Mouse (Mus musculus) midbrain, embryonic 11.5 days (tissue): Measurements from ENCODE around the gene Cenpi. TPM values are rescaled to one million over a fixed set of nuclear protein-coding genes. Genes with fewer than 3 reads are reported as not detected.

ENCODE experiments used
- ATAC-seq: fragments of 200-750 bp; cut with Nextera tagmentation; 2 replicates; pipeline ENCODE4 v1.8.0; 2017; ENCODE audit warnings: moderate TSS enrichment, moderate library complexity; ENCODE audit not compliant: low FRiP score
- DNase-seq: peaks from one replicate; pipeline ENCODE4 v3.0.0; 2015; ENCODE audit warnings: low spot score; ENCODE audit errors: missing footprints
- H3K27ac ChIP-seq: fragments of 300-500 bp; sonication (generic); 2 replicates; pipeline ENCODE4 v1.5.1; 2014; ENCODE audit warnings: low read depth, low read length
- H3K27me3 ChIP-seq: fragments of 300-500 bp; sonication (generic); 2 replicates; pipeline ENCODE4 v1.6.1; 2014; ENCODE audit warnings: mild to moderate bottlenecking, low read length, moderate library complexity, mixed read lengths; ENCODE audit not compliant: control insufficient read depth, insufficient read depth
- H3K36me3 ChIP-seq: fragments of 300-500 bp; sonication (generic); 2 replicates; pipeline ENCODE4 v1.6.1; 2014; ENCODE audit warnings: mild to moderate bottlenecking, low read length, moderate library complexity, mixed read lengths; ENCODE audit not compliant: control insufficient read depth, insufficient read depth
- H3K4me1 ChIP-seq: fragments of 300-500 bp; sonication (generic); 2 replicates; pipeline ENCODE4 v1.6.1; 2014; ENCODE audit warnings: low read length; ENCODE audit not compliant: control insufficient read depth, insufficient read depth
- H3K4me2 ChIP-seq: fragments of 300-500 bp; sonication (generic); 2 replicates; pipeline ENCODE4 v1.6.1; 2014; ENCODE audit warnings: mild to moderate bottlenecking, moderate library complexity
- H3K4me3 ChIP-seq: fragments of 300-500 bp; sonication (generic); 2 replicates; pipeline ENCODE4 v1.5.1; 2014; ENCODE audit warnings: low read depth, low read length
- H3K9ac ChIP-seq: fragments of 300-500 bp; sonication (generic); 2 replicates; pipeline ENCODE4 v1.6.1; 2014; ENCODE audit warnings: low read length
- H3K9me3 ChIP-seq: fragments of 300-500 bp; sonication (generic); 2 replicates; pipeline ENCODE4 v1.6.1; 2016; ENCODE audit warnings: low read length; ENCODE audit not compliant: control insufficient read depth
- WGBS: fragments of 180-500 bp; shearing (Covaris S2); extraction: QIAGEN DNeasy Blood & Tissue Kit; methylation state at CpG from one replicate; pipeline ENCODE4 v1.1.7; 2014; 5-methylcytosine and 5-hydroxymethylcytosine counted together
- polyA plus RNA-seq: library from polyadenylated mRNA; unstranded; fragments of >200 nt; fragmentation: Nextera tagmentation; extraction: Ambion mirVana; gene quantifications from 2 replicates; pipeline ENCODE4 v1.2.1, GENCODE M21; 2014

The Cenpi gene
- polyA plus RNA-seq, 1 experiment from 2014 or later: 27.7 TPM

GRCm38 (mm10) chrX:134398972-134399371 is 91.1 kb downstream of the Cenpi start:
- ATAC-seq: no peak
- 68% methylated on average over 2 of the region's 2 CpGs for WGBS

GRCm38 (mm10) chrX:134403863-134404583 is 96.1 kb downstream of the Cenpi start, which contains the start of gene Drp2:
Gene Drp2 (plus strand): TSS chrX:134404551.
- DNase-seq (peak; percentile 92), ATAC-seq (peak; percentile 82)
- Histone ChIP-seq H3K4me1 (no peaks in the 10 kb centered on the region), H3K9me3 (no peaks in the 10 kb centered on the region), H3K4me2 (peak within 1 kb of the TSS; percentile 50), H3K27me3 (peaks cover 2% of the 10 kb centered on the region), H3K9ac (peak within 1 kb of the TSS; percentile 57), H3K36me3 (no peaks in the 10 kb centered on the region), H3K27ac (peak within 1 kb of the TSS; percentile 53), H3K4me3 (peak within 1 kb of the TSS; percentile 29)
- 21% methylated on average over 15 of the region's 15 CpGs for WGBS

More at GRCm38 (mm10) chrX:134398972-134399371, 91.1 kb downstream of the Cenpi start:
- H3K4me2 ChIP-seq: no peak overlapping the region
- H3K27ac ChIP-seq: no peak overlapping the region
- H3K4me1 ChIP-seq: no peaks in the 10 kb centered on the region
- no peak overlapping the region for H3K4me3 ChIP-seq
- DNase-seq: no peak
- H3K9me3 ChIP-seq: no peaks in the 10 kb centered on the region
- H3K36me3 ChIP-seq: no peaks in the 10 kb centered on the region
- no peaks in the 10 kb centered on the region for H3K27me3 ChIP-seq
- H3K9ac ChIP-seq: no peak overlapping the region

GRCm38 (mm10) chrX:134404584-134404955 is 96.7 kb downstream of the Cenpi start:
- H3K27ac ChIP-seq: peak overlapping the region; percentile 53
- H3K27me3 ChIP-seq: peaks cover 2% of the 10 kb centered on the region
- no peaks in the 10 kb centered on the region for H3K9me3 ChIP-seq
- no peaks in the 10 kb centered on the region for H3K36me3 ChIP-seq
- peak overlapping the region; percentile 50 for H3K4me2 ChIP-seq
- peak overlapping the region; percentile 57 for H3K9ac ChIP-seq
- no peaks in the 10 kb centered on the region for H3K4me1 ChIP-seq
- DNase-seq: no peak
- ATAC-seq: peak; percentile 80
- peak overlapping the region; percentile 29 for H3K4me3 ChIP-seq
- 7% methylated on average over 12 of the region's 14 CpGs for WGBS

GRCm38 (mm10) chrX:134409354-134409900 is 101.5 kb downstream of the Cenpi start:
- Histone ChIP-seq H3K36me3 (no peaks in the 10 kb centered on the region), H3K27ac (no peak overlapping the region), H3K9me3 (no peaks in the 10 kb centered on the region), H3K9ac (no peak overlapping the region), H3K4me3 (no peak overlapping the region), H3K27me3 (no peaks in the 10 kb centered on the region), H3K4me2 (no peak overlapping the region), H3K4me1 (no peaks in the 10 kb centered on the region)
- ATAC-seq (no peak), DNase-seq (no peak)
- WGBS: 86% methylated on average over 6 of the region's 6 CpGs

GRCm38 (mm10) chrX:134412096-134412495 is 104.2 kb downstream of the Cenpi start:
- no peak overlapping the region for H3K4me2 ChIP-seq
- H3K36me3 ChIP-seq: no peaks in the 10 kb centered on the region
- DNase-seq (no peak), ATAC-seq (no peak)
- WGBS: 83% methylated on average over 1 of the region's 1 CpGs
- no peaks in the 10 kb centered on the region for H3K9me3 ChIP-seq
- no peak overlapping the region for H3K4me3 ChIP-seq
- no peak overlapping the region for H3K9ac ChIP-seq
- no peaks in the 10 kb centered on the region for H3K4me1 ChIP-seq
- no peaks in the 10 kb centered on the region for H3K27me3 ChIP-seq
- no peak overlapping the region for H3K27ac ChIP-seq

Other genes starting within 250 kb of the Cenpi start
- gene Cstf2, start 248.9 kb upstream of the Cenpi start, polyA plus RNA-seq: 66.9 and 74.0 TPM in 2 replicates
- 0.04 and 0.06 TPM in 2 replicates for gene Xkrx, start 146.0 kb upstream of the Cenpi start, polyA plus RNA-seq
- not detected in 2 replicates for gene Arl13a, start 120.6 kb upstream of the Cenpi start, polyA plus RNA-seq
- gene Nox1, start 86.1 kb upstream of the Cenpi start, polyA plus RNA-seq: 0.12 TPM in 1 of 2 replicates, not detected in the other
- gene Trmt2b, start 31.1 kb upstream of the Cenpi start, polyA plus RNA-seq: 7.8 and 9.4 TPM in 2 replicates
- 27.7 and 31.2 TPM in 2 replicates for gene Tmem35a, start 12.9 kb upstream of the Cenpi start, polyA plus RNA-seq
- gene Drp2, start 96.5 kb downstream of the Cenpi start, polyA plus RNA-seq: 8.8 and 9.3 TPM in 2 replicates
- gene Taf7l, start 168.4 kb downstream of the Cenpi start, polyA plus RNA-seq: not detected in 2 replicates
- gene Timm8a1, start 233.8 kb downstream of the Cenpi start, polyA plus RNA-seq: 71.6 and 79.4 TPM in 2 replicates